Mouse (Mus musculus): Measurements from ENCODE around the gene BC049730.
A peak's percentile ranks its signal among the peaks of the same experiment; 100 is the strongest.
"Not testable (repeated sequence)": the region's sequence is repeated elsewhere in the genome, so short reads cannot be mapped to it uniquely, and the experiment has no call there.

The BC049730 gene

DNA sequence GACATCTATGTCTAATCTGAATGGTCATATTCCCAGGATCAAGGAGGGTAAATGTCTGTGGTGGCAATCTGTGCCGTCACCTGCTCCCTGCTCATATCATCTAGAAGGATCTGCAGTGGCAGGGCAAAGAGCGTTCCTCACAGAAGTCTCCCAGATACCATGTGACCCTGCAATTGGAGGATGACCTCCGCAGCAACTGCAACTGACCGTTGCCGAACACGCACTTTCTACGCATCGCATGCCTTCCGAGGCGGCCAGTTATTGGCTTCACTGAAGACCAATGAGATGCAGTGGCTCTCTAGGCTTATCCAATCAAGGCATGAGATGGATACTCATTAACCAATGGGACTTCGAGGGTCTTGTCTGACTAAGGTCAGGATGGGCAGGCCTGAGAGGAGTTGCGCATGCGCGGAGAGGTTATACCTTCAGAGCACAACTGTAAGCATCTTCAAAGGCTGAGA, at the start of gene BC049730:
BC049730 (plus strand) TSS at position 411 of the 461 bp plus-strand sequence.
- no peak for DNase-seq (ENCODE audit: low spot score in 2 of 2)

DNA sequence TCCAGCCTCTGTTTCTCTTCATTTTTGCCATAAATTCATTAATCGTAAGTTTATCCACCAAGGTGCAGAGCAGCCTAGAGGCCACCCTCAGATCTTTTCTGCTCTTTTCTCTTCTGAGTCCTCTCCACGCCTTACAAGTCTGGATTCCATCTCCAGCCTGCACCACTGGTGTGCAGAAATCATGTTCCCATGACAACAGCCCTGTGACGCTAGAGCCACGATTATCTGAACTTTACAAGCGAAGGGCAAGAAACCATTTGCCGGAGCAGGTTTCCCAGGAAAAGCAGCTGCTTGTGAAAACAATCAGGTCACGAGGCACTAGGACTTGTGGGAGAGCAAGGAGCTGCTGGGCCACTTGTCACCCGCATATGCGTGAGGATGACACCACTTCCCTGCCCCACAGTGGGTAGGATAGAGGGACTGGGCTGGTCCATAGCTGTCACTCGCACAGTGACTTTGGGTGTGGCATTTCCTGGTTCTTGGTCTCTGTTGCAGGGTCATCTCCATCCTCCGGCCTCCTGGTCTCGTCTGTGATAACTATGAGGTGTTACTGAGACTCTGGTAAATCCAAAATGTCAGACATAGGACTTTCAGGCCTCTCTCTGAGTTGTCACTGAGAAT, 49.2 kb upstream of the BC049730 start:
- no peak for DNase-seq (ENCODE audit: low spot score in 2 of 2)

DNA sequence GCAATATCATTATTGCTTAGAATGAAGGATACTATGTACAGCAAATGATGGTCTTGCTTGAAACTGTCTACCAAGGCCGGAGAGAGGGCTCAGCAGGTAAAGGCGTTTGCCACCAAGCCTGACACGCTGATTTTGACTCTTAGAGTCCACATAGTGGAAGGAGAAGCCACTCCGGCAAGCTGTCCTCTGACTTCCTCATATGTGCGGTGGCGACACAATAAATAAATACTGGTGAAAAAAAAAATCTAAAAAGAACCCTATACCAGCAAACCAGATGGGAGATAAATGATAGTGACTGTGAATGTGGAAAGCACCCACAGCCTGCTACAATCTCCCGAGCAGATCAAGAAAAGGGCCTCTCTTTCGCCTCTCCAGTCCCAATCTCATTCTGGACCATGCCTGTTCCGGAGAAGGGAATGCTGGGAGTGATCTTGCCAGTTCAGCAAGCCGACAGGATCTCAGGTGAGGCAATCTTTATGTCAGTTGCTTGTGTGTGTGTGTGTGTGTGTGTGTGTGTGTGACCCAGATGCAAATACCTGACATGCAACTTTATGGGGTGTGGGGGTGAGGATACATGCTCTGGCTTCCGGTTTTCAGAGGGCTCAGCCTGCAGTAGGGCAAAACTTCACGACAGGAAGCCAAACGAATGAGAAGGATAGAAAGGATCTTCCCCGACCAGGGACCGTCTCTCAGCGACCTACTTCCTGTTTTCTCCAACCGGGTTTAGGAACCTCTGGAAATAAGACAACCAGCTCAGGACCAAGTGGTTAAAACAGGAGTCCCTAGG, 47.7 kb upstream of the BC049730 start:
- DNase-seq (ENCODE audit: low spot score in 2 of 2), result peak in 1 of 2 experiments; percentile 19

DNA sequence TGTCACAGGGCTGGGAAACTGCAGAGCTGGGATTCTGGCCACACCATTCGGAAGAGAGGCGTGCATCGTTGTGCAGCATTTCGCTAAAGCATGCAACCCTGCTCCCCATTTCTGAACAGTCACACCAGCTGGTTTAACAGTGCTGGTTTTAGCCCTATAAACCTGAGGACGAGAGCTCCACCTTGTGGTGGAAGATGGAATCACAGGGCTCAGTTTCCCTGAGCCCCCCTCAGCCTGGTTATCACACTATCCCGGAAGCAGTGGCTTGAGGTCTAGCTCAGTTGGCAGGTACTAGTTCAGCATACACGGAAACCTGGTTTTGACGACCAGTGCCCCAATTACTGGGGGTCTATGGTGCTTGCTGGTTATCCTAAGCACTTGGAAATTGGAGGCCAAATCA, 46.5 kb upstream of the BC049730 start:
- peak; percentile 50 to 74 for DNase-seq (ENCODE audit: low spot score in 2 of 2)

DNA sequence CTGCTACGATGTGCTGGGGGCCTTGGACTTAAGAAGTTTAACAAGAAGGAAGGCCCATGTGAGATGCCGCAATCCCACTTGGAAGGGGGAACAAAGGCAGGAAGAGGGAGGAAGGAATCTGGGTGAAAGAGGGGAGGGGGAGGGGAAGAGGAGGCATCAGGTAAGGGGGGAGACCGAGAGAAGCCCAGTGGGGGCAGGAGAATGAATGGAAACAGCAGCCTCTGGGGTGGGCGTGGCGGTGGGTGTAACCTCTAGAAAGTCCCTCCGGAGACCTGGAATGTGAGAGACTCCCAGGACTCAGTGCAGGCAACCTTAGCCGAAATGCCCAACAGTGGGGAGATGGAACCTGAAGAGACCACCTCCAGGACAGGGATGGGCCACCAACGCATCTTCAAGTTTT, 44.7 kb upstream of the BC049730 start:
- no peak for DNase-seq (ENCODE audit: low spot score in 2 of 2)

DNA sequence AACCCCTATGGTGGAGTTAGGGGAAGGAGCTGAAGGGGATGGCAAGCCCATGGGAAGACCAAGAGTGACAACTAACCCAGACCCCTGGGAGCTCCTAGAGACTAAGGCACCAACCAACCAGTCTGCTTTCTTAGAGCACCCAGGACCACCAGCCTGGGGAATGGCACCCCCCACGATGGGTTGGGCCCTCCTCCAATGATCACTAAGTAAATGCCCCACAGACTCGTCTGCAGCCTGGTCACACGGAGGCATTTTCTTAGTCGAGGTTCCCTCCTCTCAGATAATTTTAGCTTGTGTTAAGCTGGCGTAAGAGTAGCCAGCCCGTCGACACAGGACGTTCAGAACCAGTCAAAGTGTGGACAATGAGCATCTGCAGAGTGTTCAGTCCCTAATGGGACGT, 44.1 kb upstream of the BC049730 start:
- no peak for DNase-seq (ENCODE audit: low spot score in 2 of 2)

DNA sequence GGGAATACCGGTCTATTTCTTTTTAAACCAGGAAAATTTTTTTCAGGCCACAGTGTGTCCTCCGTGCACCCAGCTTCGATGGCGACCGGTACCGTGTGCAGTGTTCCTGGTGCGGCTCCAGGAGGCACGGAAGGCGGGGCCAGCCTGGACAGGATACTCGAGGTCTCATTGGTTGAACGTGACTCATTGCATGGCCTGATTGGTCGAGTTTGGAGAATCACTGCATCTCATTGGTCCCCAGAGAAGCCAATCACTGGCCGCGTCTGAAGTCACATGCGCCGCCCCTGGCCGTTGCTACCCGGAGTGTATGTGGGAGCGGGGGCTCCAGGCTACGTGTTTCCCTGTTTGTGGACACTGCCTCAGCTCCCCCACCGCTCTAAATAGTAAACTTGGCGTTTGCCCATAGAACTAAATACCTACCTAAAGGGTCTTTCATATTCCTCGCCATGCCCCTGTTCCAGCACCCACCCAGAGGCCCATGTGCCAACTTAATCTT, 37.0 kb upstream of the BC049730 start:
- DNase-seq (ENCODE audit: low spot score in 2 of 2), result no peak

DNA sequence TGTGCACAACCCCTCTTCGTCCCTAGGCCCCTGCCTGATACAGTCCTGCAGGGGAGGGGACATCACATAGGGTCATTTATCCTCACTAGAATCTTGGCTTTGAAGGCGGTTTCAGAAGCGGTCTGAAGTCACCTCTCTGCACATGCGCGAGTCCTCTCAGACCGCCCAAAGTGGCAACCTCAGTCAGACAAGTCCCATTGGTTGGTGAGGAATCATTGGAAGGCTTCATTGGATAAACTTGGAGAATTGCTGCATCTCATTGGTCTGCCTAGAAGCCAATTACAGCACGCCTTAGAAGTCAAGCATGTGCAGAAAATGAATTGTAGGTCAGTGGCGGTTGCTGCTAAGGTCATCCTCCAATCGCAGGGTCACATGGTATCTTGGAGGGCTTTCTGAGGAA, 32.5 kb upstream of the BC049730 start, which contains the start of gene Tex101:
Tex101 (minus strand) TSS at position 101 of the 400 bp plus-strand sequence.
- no peak for DNase-seq (ENCODE audit: low spot score in 2 of 2)

DNA sequence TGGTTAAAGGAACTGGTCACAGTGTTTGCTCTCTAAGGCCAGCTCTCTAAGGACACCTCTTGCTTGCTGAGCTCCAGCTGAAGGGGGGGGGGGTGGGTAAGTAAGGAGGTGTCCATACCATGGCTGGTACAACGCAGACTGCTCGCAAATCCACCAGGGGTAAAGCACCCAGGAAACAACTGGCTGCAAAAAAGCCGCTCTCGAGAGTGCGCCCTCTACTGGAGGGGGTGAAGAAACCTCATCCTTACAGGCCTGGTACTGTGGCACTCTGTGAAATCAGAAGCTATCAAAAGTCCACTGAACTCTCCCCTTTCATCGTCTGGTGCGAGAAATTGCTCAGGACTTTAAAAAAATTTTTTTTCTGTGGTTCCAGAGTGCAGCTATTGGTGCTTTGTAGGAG, 24.9 kb upstream of the BC049730 start:
- not testable (repeated sequence) for DNase-seq (ENCODE audit: low spot score in 2 of 2)

DNA sequence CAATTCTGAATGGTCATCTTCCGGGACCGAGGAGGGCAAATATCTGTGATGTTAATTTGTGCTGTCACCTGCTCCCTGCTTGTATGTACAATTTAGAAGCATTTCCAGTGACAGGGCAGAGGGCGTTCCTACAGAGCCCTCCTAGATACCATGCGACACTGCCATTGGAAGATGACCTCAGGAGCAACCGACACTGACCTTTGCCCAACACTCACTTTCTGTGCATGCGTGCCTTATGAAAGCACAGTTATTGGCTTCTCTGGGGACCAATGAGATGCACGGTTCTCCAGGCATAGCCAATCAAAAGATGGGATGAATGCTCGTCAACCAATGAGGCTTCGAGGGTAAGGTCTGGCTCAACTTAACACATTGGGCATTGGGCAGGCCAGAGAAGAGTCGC, 21.5 kb upstream of the BC049730 start:
- not testable (repeated sequence) for DNase-seq (ENCODE audit: low spot score in 2 of 2)

DNA sequence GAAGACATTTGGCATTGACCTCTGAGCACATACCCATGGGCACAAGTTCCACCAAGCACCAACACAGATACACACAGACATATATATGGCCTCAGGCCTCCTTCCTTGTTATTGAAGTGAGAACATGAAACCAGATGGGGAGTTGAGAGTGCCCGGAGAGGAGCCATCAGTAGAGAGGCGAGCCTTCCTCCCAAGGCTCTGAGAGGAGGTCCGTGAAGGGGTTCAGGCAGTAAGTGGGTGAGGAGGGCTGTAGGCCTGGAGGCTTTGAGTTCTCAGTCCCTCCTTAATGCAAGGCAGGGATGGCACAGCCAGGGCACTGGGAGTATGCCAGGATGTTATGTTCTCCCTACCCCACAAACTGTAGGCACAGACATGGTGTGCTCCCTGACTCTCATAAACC, 16.3 kb upstream of the BC049730 start:
- DNase-seq (ENCODE audit: low spot score in 2 of 2), result not testable (repeated sequence)

DNA sequence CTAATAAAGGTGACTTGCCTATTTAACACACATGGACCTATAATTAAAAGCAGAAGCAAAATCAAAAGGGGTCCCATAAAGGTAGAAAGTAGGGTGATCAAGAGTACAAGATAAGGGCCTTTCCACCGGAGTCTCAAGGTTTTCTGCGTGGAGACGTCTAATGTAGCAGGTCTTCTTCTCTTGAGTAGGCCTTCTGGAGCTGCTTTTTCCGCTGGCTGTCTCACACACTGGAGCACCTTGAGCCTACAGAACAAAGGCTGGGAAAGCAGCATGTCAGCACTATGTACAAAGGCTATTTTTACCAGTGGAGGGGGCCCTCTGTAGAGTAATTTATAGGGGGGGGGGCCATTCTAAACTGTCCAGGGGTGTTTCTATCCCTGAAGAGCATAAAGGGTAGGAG, 11.2 kb upstream of the BC049730 start:
- not testable (repeated sequence) for DNase-seq (ENCODE audit: low spot score in 2 of 2)

DNA sequence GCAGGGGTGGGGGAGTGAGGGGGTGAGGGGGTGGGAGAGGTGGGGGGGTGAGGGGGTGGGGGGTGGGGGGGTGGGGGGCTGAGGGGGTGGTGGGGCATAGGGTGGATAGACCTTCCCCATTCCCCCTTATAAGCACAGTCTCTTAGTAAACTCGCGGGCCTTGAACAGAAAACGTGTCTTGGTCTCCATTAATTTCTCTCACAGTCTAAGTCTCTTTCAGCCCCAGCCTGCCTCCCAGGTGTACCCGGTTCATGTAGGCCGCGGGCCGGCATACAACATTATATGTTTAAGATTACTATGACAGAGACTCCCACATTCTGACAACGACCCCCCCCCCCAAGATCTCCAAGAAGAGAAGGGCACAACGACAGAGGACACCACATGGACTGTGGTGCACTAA, 6.2 kb upstream of the BC049730 start:
- DNase-seq (ENCODE audit: low spot score in 2 of 2), result not testable (repeated sequence)

DNA sequence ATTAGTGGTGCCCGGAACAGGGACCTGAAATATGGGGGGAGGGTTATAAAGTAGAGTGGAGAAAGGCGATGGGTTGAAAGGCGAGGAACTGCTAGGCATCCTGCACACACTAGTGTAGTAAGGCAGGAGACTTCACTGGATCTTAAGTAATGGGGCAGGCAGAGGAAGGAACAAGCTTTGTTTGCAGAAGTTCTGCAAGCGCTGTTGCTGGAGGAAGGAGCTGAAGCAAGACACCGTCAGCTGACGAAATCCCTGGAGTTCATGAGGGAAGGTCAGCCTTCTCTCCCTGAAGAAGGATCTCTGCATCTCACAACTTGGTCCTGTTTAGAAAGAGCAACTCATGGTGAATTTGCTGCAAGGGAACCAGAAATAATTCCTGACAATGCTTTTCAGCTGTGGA, 6.0 kb downstream of the BC049730 start:
- no peak for DNase-seq (ENCODE audit: low spot score in 2 of 2)

DNA sequence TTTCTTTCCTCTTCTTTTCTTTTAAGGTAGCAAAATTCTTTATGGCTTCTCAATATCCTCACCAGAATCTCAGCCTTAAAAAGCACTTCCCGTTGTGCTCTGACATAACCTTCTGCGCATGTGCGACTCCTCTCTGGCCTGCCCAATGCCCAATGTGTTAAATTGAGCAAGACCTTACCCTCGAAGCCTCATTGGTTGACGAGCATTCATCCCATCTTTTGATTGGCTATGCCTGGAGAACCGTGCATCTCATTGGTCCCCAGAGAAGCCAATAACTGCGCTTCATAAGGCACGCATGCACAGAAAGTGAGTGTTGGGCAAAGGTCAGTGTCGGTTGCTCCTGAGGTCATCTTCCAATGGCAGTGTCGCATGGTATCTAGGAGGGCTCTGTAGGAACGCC, 17.8 kb downstream of the BC049730 start, which contains the start of gene Gm4763:
Gm4763 (minus strand) TSS at position 101 of the 400 bp plus-strand sequence.
- DNase-seq (ENCODE audit: low spot score in 2 of 2), result not testable (repeated sequence)

DNA sequence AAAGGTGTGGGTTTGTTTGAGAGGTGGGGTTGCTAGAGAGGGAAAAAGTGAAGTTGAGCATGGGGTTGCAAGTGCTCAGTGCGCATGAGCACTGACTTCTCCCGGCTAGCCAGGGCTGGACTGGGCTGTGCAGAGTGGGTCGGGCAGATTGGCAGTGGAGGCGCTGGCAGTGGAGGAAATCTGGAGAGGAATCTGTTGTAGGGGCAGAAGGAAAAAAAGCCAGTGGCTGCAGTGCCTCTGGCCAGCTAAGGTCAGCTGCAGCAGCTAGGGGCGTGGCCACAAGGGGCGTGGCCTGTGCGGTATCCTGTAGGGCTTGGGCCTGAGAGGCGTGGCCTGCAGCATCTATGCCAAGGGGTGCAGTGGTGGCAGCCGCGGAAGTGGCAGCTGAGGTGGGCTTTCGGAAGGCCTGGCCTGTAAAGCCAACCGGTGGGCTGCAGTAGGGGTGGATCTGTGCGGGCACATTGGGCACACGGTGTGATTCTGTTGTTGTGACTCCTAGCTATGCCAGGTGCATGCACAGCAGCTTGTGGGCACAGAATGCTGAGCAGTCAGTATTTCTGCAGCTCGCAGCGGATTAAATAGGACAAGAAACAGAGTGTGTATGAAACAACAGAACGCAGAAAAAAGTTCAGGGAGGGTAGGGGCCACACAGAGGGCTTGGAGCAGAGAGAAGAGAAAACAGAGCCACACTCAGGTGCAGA, 27.1 kb downstream of the BC049730 start:
- no peak for DNase-seq (ENCODE audit: low spot score in 2 of 2)

DNA sequence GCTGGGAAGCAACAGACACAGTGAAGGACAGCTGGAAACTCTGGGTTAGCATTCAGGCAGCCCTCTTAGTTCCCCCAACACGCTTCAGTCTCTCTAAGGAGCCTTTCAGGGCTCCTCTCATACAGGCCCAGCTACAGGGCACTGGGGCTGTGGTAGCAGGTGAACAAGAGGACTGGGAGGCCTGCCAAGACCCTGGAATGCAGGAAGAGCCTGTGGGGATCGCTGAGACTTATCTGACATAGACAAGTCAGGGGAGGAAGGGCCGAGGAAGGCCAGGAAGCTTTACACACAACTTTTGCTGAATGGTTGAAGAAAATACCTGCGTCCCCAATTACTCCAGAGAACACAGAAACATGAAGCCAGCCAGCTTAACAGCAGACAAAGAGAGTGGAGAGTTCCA, 41.7 kb downstream of the BC049730 start:
- no peak for DNase-seq (ENCODE audit: low spot score in 2 of 2)

DNA sequence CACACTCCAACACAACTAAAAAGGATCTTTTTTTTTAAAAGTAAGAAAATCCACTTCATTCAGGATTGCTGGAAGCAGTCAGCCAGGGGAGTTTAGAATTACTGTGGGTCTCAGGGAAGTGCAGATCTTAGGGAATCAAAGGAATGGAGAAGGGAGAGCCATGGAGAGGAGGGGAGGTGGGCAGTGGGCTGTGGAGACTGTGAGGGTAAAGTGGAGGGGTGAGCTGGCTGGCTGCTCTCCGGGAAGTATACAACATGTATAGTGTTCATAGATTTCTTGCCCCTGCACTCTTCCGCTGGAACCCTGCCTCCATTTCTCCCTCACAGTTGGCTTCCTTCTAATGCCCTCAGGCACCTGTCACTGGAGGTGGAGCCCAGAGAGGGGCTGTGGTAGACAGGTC, 42.6 kb downstream of the BC049730 start:
- DNase-seq (ENCODE audit: low spot score in 2 of 2), result no peak

DNA sequence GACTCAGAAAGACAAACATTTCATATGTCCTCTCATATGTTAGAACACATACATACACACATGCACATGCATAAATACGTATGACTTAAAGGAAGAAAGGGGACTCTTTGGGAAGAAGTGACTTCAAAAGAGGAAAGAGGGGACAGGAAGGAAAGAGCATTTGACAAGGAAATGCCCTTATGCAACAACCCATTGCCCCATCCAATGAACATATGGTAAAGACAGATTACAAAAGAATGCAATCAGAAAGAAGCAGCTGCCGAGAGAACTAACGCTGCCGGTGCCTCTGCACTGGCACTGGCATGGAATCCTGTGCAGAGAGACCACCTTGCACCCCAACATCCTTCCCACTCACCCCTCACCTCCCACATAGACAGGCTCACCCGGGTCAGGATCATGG, 44.4 kb downstream of the BC049730 start:
- DNase-seq (ENCODE audit: low spot score in 2 of 2), result no peak

DNA sequence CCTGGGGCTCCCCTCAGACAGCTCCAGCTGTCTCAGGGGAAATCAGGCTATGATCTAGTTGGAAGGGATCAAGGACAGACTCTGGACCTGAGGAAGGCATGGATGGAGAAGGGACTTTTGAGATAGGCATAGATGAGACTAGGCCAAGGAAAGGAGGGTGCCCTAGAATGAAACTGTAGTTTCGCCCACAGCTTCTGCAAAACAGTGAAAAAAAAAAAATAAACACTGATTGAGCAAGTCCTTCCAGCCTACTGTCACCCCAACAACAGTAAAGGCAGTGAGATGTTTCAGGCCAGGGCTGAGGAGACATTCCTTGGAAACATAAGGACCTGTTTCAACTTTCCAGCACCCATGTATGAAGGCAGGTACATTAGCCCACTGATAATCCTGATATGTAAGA, 49.5 kb downstream of the BC049730 start:
- no peak for DNase-seq (ENCODE audit: low spot score in 2 of 2)

DNA sequence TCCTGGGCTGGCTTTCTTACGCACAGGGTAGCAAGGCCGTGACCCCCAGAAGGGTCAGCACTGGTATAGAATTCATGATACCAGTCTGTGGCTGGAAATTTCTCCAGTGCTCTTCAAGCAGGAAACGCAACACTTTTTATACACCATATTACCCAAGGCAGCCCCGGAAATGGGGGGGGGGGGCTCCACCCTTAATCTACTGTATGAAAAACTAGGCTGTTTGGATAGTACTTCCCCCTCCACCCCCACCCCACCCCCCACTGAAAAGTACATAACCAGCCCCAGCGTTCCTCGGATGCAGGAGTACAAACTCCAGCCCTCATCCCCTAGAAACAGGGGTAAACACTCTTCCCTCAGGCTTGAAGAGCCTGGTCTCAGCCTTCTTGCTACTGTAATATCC, 51.2 kb downstream of the BC049730 start, which contains the start of gene Cd177:
Cd177 (minus strand) TSS at position 101 of the 400 bp plus-strand sequence.
- no peak for DNase-seq (ENCODE audit: low spot score in 2 of 2)

DNA sequence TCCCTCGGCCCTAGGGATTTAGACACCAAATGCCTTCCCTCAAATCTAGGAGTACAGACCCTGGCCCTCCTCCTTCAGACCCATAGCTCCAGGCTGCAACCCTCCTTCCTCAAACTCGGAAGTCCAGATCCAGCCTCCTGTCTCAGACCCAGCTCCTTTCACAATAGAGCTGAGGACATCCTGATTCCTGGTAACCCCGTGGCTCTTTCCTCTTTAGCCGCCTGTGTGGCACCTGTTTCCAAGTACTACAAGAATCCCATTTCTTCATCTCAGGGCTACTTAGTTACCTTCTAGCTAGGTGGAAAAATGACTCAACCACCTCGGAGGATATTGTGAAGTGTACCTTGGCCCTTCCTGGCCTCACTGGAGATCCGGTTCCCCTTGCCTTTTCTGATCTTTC, 52.1 kb downstream of the BC049730 start:
- DNase-seq (ENCODE audit: low spot score in 2 of 2), result no peak
